Mouse (Mus musculus) thymus, adult 2 months (tissue): ENCODE results near the gene Rreb1.

Source experiments
- CTCF ChIP-seq: fragments of 200-500 bp; IDR thresholded peaks from 2 replicates; pipeline ENCODE4 v1.5.1; 2012; ENCODE audit warnings: mild to moderate bottlenecking, control low read depth, low read length, moderate library complexity, borderline replicate concordance; ENCODE audit not compliant: control insufficient read depth, poor library complexity, insufficient read depth; ENCODE audit errors: extremely low read depth
- POLR2A ChIP-seq: fragments of 200-500 bp; IDR thresholded peaks from 2 replicates; pipeline ENCODE4 v1.6.1; 2012; ENCODE audit warnings: mild to moderate bottlenecking, low read length, control low read depth, moderate library complexity; ENCODE audit not compliant: control insufficient read depth, poor library complexity, insufficient read depth; ENCODE audit errors: extremely low read depth

GRCm38 (mm10) chr13:37832481-37832880, 54.3 kb downstream of the Rreb1 start:
- TF ChIP-seq POLR2A (no peak), CTCF (no peak)
